Comparison of ENCODE assay signal across 19 mouse cellular contexts in genomic region chr6:113942355-113942754, GRCm38 (mm10).
DNase-seq lines count a peak whose midpoint lies in the region; ATAC-seq lines count a peak whose summit lies in the region.
"Had no signal": no experiment of that assay in that cellular context is flagged by ENCODE, and none has a peak within 500 bp of the region (broad histone marks: within the 10 kb centered on the region; RNA-seq: fewer than 3 reads in every experiment).

No protein-coding gene starts in this region.

- no peak overlapping the region for H3K27ac ChIP-seq in midbrain, embryonic 11.5 days (ENCODE audit: low read depth, low read length)
- H3K27ac ChIP-seq in midbrain, embryonic 14.5 days (replicated peaks; ENCODE audit: low read depth, low read length) = no peak overlapping the region
- no peak overlapping the region for H3K27ac ChIP-seq in forebrain, embryonic 12.5 days
- no peak overlapping the region for H3K27ac ChIP-seq in forebrain, embryonic 16.5 days (ENCODE audit: low read length)
- no peak overlapping the region for H3K27ac ChIP-seq in hindbrain, embryonic 12.5 days
- H3K27ac ChIP-seq in heart, embryonic 12.5 days (ENCODE audit: poor library complexity, severe bottlenecking) = no peak overlapping the region
- H3K27ac ChIP-seq: embryonic facial prominence, embryonic 12.5 days; heart, adult 2 months; hindbrain, embryonic 10.5 days; hindbrain, embryonic 15.5 days had no signal

- H3K4me2 ChIP-seq in midbrain, embryonic 11.5 days = no peak overlapping the region
- H3K4me2 ChIP-seq in midbrain, embryonic 14.5 days (ENCODE audit: low read length) = no peak overlapping the region
- no peak overlapping the region for H3K4me2 ChIP-seq in forebrain, embryonic 12.5 days
- H3K4me2 ChIP-seq in forebrain, embryonic 16.5 days (ENCODE audit: low read length) = no peak overlapping the region
- H3K4me2 ChIP-seq in hindbrain, embryonic 12.5 days (replicated peaks) = no peak overlapping the region
- no peak overlapping the region for H3K4me2 ChIP-seq in heart, embryonic 12.5 days
- H3K4me2 ChIP-seq: embryonic facial prominence, embryonic 12.5 days; heart, embryonic 11.5 days; hindbrain, embryonic 15.5 days had no signal

- H3K27me3 ChIP-seq in midbrain, embryonic 11.5 days (ENCODE audit: control insufficient read depth, insufficient read depth, low read length) = peaks cover 4% of the 10 kb centered on the region; the same call in 1 of the 2 replicates
- no peaks in the 10 kb centered on the region for H3K27me3 ChIP-seq in midbrain, embryonic 14.5 days (ENCODE audit: control insufficient read depth, insufficient read depth, low read length)
- H3K27me3 ChIP-seq in forebrain, embryonic 12.5 days = peaks cover 11% of the 10 kb centered on the region
- H3K27me3 ChIP-seq in forebrain, embryonic 16.5 days (replicated peaks; ENCODE audit: control insufficient read depth, insufficient read depth, low read length) = no peaks in the 10 kb centered on the region
- no peaks in the 10 kb centered on the region for H3K27me3 ChIP-seq in hindbrain, embryonic 12.5 days
- 0 out of 2 replicates have a peak, but pooled peaks cover 10% of the 10 kb centered on the region for H3K27me3 ChIP-seq in heart, embryonic 12.5 days (replicated peaks)
- H3K27me3 ChIP-seq: embryonic facial prominence, embryonic 12.5 days; hindbrain, embryonic 15.5 days had no signal

- H3K9ac ChIP-seq in midbrain, embryonic 11.5 days (ENCODE audit: low read length) = no peak overlapping the region
- no peak overlapping the region for H3K9ac ChIP-seq in midbrain, embryonic 14.5 days (replicated peaks; ENCODE audit: low read length)
- no peak overlapping the region for H3K9ac ChIP-seq in forebrain, embryonic 12.5 days
- no peak overlapping the region for H3K9ac ChIP-seq in forebrain, embryonic 16.5 days (replicated peaks; ENCODE audit: low read depth, low read length)
- no peak overlapping the region for H3K9ac ChIP-seq in hindbrain, embryonic 12.5 days
- no peak overlapping the region for H3K9ac ChIP-seq in heart, embryonic 12.5 days
- H3K9ac ChIP-seq: embryonic facial prominence, embryonic 12.5 days; hindbrain, embryonic 15.5 days had no signal

- peak; percentile 59 for DNase-seq in midbrain, embryonic 11.5 days (ENCODE audit: low spot score, missing footprints)
- DNase-seq in midbrain, embryonic 14.5 days = no peak
- DNase-seq in thymus, postnatal 4 days = no peak
- DNase-seq: adrenal gland, adult 8-10 months; adrenal gland, postnatal 36 days; cerebellum, adult 11 months; cerebellum, adult 8-10 months; cerebellum, postnatal 14 days; gastrocnemius, postnatal 10 days; heart, adult 2 months had no signal

- peaks cover 7% of the 10 kb centered on the region for H3K4me1 ChIP-seq in midbrain, embryonic 11.5 days (ENCODE audit: control insufficient read depth, insufficient read depth, low read length)
- H3K4me1 ChIP-seq in midbrain, embryonic 14.5 days (ENCODE audit: control insufficient read depth, insufficient read depth, low read length) = peaks cover under 1% of the 10 kb centered on the region; the same call in 1 of the 2 replicates
- H3K4me1 ChIP-seq in forebrain, embryonic 12.5 days = peaks cover 28% of the 10 kb centered on the region
- H3K4me1 ChIP-seq in forebrain, embryonic 16.5 days (replicated peaks; ENCODE audit: control insufficient read depth, insufficient read depth, low read length) = peaks cover 3% of the 10 kb centered on the region; the same call in 1 of the 2 replicates
- H3K4me1 ChIP-seq in hindbrain, embryonic 12.5 days = peaks cover 7% of the 10 kb centered on the region
- H3K4me1 ChIP-seq in heart, embryonic 12.5 days (replicated peaks) = no peaks in the 10 kb centered on the region
- H3K4me1 ChIP-seq: embryonic facial prominence, embryonic 12.5 days had no signal

- H3K9me3 ChIP-seq in midbrain, embryonic 11.5 days (ENCODE audit: control insufficient read depth, low read length) = no peaks in the 10 kb centered on the region
- no peaks in the 10 kb centered on the region for H3K9me3 ChIP-seq in midbrain, embryonic 14.5 days (ENCODE audit: control insufficient read depth, low read length)
- no peaks in the 10 kb centered on the region for H3K9me3 ChIP-seq in forebrain, embryonic 12.5 days
- no peaks in the 10 kb centered on the region for H3K9me3 ChIP-seq in forebrain, embryonic 16.5 days (ENCODE audit: control insufficient read depth, low read length)
- no peaks in the 10 kb centered on the region for H3K9me3 ChIP-seq in hindbrain, embryonic 12.5 days (replicated peaks)
- H3K9me3 ChIP-seq in heart, embryonic 12.5 days (replicated peaks) = no peaks in the 10 kb centered on the region
- H3K9me3 ChIP-seq: embryonic facial prominence, embryonic 12.5 days; hindbrain, embryonic 10.5 days; hindbrain, embryonic 15.5 days had no signal

- 41% methylated on average over 12 of the region's 12 CpGs for WGBS in midbrain, embryonic 11.5 days
- 30% methylated on average over 12 of the region's 12 CpGs for WGBS in midbrain, embryonic 14.5 days
- WGBS in forebrain, embryonic 12.5 days = 11% methylated on average over 12 of the region's 12 CpGs
- WGBS in forebrain, embryonic 16.5 days = 11% methylated on average over 12 of the region's 12 CpGs
- WGBS in hindbrain, embryonic 12.5 days = 52% methylated on average over 12 of the region's 12 CpGs
- WGBS in heart, embryonic 12.5 days = 56% methylated on average over 12 of the region's 12 CpGs

- H3K36me3 ChIP-seq in midbrain, embryonic 11.5 days (ENCODE audit: control insufficient read depth, insufficient read depth, low read length) = no peaks in the 10 kb centered on the region
- H3K36me3 ChIP-seq in midbrain, embryonic 14.5 days (ENCODE audit: control insufficient read depth, insufficient read depth, low read length) = no peaks in the 10 kb centered on the region
- no peaks in the 10 kb centered on the region for H3K36me3 ChIP-seq in forebrain, embryonic 12.5 days (replicated peaks)
- no peaks in the 10 kb centered on the region for H3K36me3 ChIP-seq in forebrain, embryonic 16.5 days (ENCODE audit: control insufficient read depth, insufficient read depth)
- no peaks in the 10 kb centered on the region for H3K36me3 ChIP-seq in hindbrain, embryonic 12.5 days
- H3K36me3 ChIP-seq in heart, embryonic 12.5 days = no peaks in the 10 kb centered on the region
- H3K36me3 ChIP-seq: embryonic facial prominence, embryonic 12.5 days; hindbrain, embryonic 10.5 days; hindbrain, embryonic 15.5 days had no signal

- no peak for ATAC-seq in midbrain, embryonic 11.5 days (ENCODE audit: low FRiP score)
- ATAC-seq in midbrain, embryonic 14.5 days (ENCODE audit: low FRiP score, low TSS enrichment) = no peak
- peak; percentile 44; the same call in 1 of the 2 replicates for ATAC-seq in forebrain, embryonic 12.5 days (ENCODE audit: low FRiP score)
- 0 out of 2 replicates have a peak, but pooled peaks have one; percentile 23 for ATAC-seq in forebrain, embryonic 16.5 days
- ATAC-seq in hindbrain, embryonic 12.5 days (ENCODE audit: low FRiP score) = no peak
- no peak for ATAC-seq in heart, embryonic 12.5 days (ENCODE audit: insufficient number of reproducible peaks, low FRiP score)
- ATAC-seq: intestine, embryonic 16.5 days had no signal

- no peak overlapping the region for H3K4me3 ChIP-seq in midbrain, embryonic 11.5 days (ENCODE audit: low read depth, low read length)
- H3K4me3 ChIP-seq in midbrain, embryonic 14.5 days (replicated peaks; ENCODE audit: low read depth, low read length) = no peak overlapping the region
- H3K4me3 ChIP-seq in forebrain, embryonic 12.5 days (replicated peaks) = no peak overlapping the region
- no peak overlapping the region for H3K4me3 ChIP-seq in forebrain, embryonic 16.5 days (replicated peaks; ENCODE audit: low read length)
- H3K4me3 ChIP-seq in hindbrain, embryonic 12.5 days = no peak overlapping the region
- H3K4me3 ChIP-seq in heart, embryonic 12.5 days = no peak overlapping the region
- H3K4me3 ChIP-seq: embryonic facial prominence, embryonic 12.5 days; heart, adult 2 months; hindbrain, embryonic 10.5 days; hindbrain, embryonic 15.5 days had no signal

Comparison
In these comparisons a context has a peak if more than half of its experiments do, and no peak if none do; other contexts are left out.
1. ATAC-seq: peak in forebrain, embryonic 12.5 days (single experiment) and forebrain, embryonic 16.5 days (single experiment); none in midbrain, embryonic 11.5 days (single experiment), midbrain, embryonic 14.5 days (single experiment), hindbrain, embryonic 12.5 days (single experiment) and heart, embryonic 12.5 days (single experiment).